Mouse (Mus musculus) MEL (cell line): ENCODE results near the gene Hist2h2aa1.
A peak's percentile ranks its signal among the peaks of the same experiment; 100 is the strongest.

ENCODE experiments used
- CTCF ChIP-seq, 3 experiments: IDR thresholded peaks in 2 of 3; conservative IDR thresholded peaks in 1 of 3; 2 replicates each; pipeline ENCODE4 v1.5.1; 2011 to 2012; ENCODE audit warnings: low read length in 3 of 3, low read depth in 2 of 3, mild to moderate bottlenecking in 2 of 3, improper control_type of control experiment in 1 of 3, inconsistent platforms in 1 of 3, mixed read lengths in 1 of 3, moderate library complexity in 1 of 3; ENCODE audit not compliant: control insufficient read depth in 1 of 3, insufficient read depth in 1 of 3, poor library complexity in 1 of 3, severe bottlenecking in 1 of 3
- GABPA ChIP-seq: IDR thresholded peaks from 2 replicates; pipeline ENCODE4 v1.6.1; 2012; ENCODE audit warnings: low read depth, mild to moderate bottlenecking, inconsistent platforms, low read length, improper control_type of control experiment, moderate library complexity
- KAT2A ChIP-seq: conservative IDR thresholded peaks from 2 replicates; pipeline ENCODE4 v1.6.1; 2012; ENCODE audit warnings: low read depth, low read length, improper control_type of control experiment, inconsistent platforms
- MAX ChIP-seq: IDR thresholded peaks from 2 replicates; pipeline ENCODE4 v1.6.1; 2011; ENCODE audit warnings: low read length, improper control_type of control experiment
- NELFE ChIP-seq: IDR thresholded peaks from 2 replicates; pipeline ENCODE4 v1.6.1; 2011; ENCODE audit warnings: low read depth, low read length, improper control_type of control experiment
- POLR2A ChIP-seq, 2 experiments: IDR thresholded peaks; 2 replicates each; pipeline ENCODE4 v1.6.1; 2011 to 2012; ENCODE audit warnings: low read length in 2 of 2, mild to moderate bottlenecking in 2 of 2, control low read depth in 1 of 2, improper control_type of control experiment in 1 of 2, low read depth in 1 of 2, moderate library complexity in 1 of 2; ENCODE audit not compliant: control insufficient read depth in 1 of 2, insufficient read depth in 1 of 2, poor library complexity in 1 of 2
- POLR2AphosphoS2 ChIP-seq: IDR thresholded peaks from 2 replicates; pipeline ENCODE4 v1.6.1; 2011; ENCODE audit warnings: low read length, improper control_type of control experiment
- SMC3 ChIP-seq: IDR thresholded peaks from 2 replicates; pipeline ENCODE4 v1.6.1; 2011; ENCODE audit warnings: low read depth, low read length, improper control_type of control experiment
- TAL1 ChIP-seq: IDR thresholded peaks from 2 replicates; pipeline ENCODE4 v1.6.1; 2012; ENCODE audit warnings: mild to moderate bottlenecking, inconsistent platforms, low read length, moderate library complexity, mixed read lengths
- USF1 ChIP-seq: IDR thresholded peaks from 2 replicates; pipeline ENCODE4 v1.6.1; 2014; ENCODE audit warnings: low read depth, mild to moderate bottlenecking, inconsistent platforms, low read length, improper control_type of control experiment, moderate library complexity

- TF ChIP-seq MAX: no peak
- no peak for TF ChIP-seq CTCF (IDR thresholded peaks at IDR 0.05 in 2 of 3, conservative IDR thresholded peaks at IDR 0.05 in 1 of 3; ENCODE audit: control insufficient read depth in 1 of 3, insufficient read depth in 1 of 3, low read depth in 2 of 3, low read length in 3 of 3, poor library complexity in 1 of 3, severe bottlenecking in 1 of 3)
- TF ChIP-seq POLR2A (IDR thresholded peaks at IDR 0.05; ENCODE audit: control insufficient read depth in 1 of 2, insufficient read depth in 1 of 2, low read depth in 1 of 2, low read length in 2 of 2, poor library complexity in 1 of 2): no peak
- TF ChIP-seq USF1: no peak
- TF ChIP-seq GABPA: no peak
- TF ChIP-seq POLR2AphosphoS2: no peak
- peak; percentile 95 for TF ChIP-seq TAL1
- no peak for TF ChIP-seq NELFE
- TF ChIP-seq SMC3: no peak
- TF ChIP-seq KAT2A: no peak
Observed at GRCm38 (mm10) chr3:96254683-96255355, 9.5 kb downstream of the Hist2h2aa1 start.
